Mouse (Mus musculus): ENCODE data around the gene Grin2c. TPM values are rescaled to one million over a fixed set of nuclear protein-coding genes. Genes with fewer than 3 reads are reported as not detected.

The Grin2c gene
- total and polyA plus RNA-seq, 3 experiments: not detected

DNA sequence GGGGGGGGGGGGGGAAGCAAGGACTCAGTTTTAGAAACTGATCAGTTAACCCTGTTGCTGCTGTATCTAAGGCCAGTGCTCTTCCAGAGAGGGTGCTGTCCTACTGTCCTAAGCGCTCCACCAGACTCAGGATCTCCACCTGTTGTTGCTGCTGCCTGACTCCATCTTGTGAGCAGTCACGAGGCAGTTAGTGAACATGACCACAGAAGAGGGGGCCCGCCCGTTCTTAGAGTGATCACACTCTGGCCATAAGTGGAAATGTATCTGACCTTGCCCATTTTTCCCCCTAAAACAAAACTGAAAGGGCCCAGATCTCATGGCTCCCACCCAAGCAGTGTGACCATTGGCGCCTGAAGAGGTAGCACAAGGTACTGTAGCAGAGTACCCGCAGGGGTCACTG lies 19.1 kb downstream of the Grin2c start:
- Histone ChIP-seq H3K4me1 (ENCODE audit: control insufficient read depth in 1 of 2, insufficient read depth in 2 of 2, low read length in 2 of 2) (no peaks in the 10 kb centered on the region), H3K9ac (ENCODE audit: control insufficient read depth, low read depth, low read length, poor library complexity, severe bottlenecking) (no peak overlapping the region), H3K4me3 (ENCODE audit: control insufficient read depth in 1 of 2, insufficient read depth in 1 of 2, low read depth in 2 of 2, low read length in 2 of 2) (no peak overlapping the region), H3K79me2 (ENCODE audit: control insufficient read depth, insufficient read depth, low read length, poor library complexity) (no peaks in the 10 kb centered on the region), H3K36me3 (ENCODE audit: control insufficient read depth in 1 of 2, insufficient read depth in 2 of 2, low read length in 2 of 2) (no peaks in the 10 kb centered on the region), H3K27me3 (ENCODE audit: control insufficient read depth in 1 of 2, insufficient read depth in 2 of 2, low read length in 2 of 2) (no peaks in the 10 kb centered on the region), H3K9me3 (replicated peaks; ENCODE audit: insufficient read depth, low read length) (no peaks in the 10 kb centered on the region), H3K27ac (ENCODE audit: control insufficient read depth, low read depth, low read length) (no peak overlapping the region)
- DNase-seq (ENCODE audit: low read depth, low spot score): no peak
- no peak for TF ChIP-seq ZNF384 (IDR thresholded peaks at IDR 0.05; ENCODE audit: low read depth, low read length)
- no peak for TF ChIP-seq BHLHE40 (IDR thresholded peaks at IDR 0.05; ENCODE audit: borderline replicate concordance, low read depth, low read length)
- TF ChIP-seq TAL1 (IDR thresholded peaks at IDR 0.05; ENCODE audit: low read length): no peak
- TF ChIP-seq TCF12 (IDR thresholded peaks at IDR 0.05; ENCODE audit: low read depth, low read length): no peak
- no peak for TF ChIP-seq MXI1 (IDR thresholded peaks at IDR 0.05; ENCODE audit: low read depth, low read length)
- TF ChIP-seq POLR2AphosphoS2 (IDR thresholded peaks at IDR 0.05; ENCODE audit: low read length): no peak
- no peak for TF ChIP-seq HCFC1 (IDR thresholded peaks at IDR 0.05; ENCODE audit: low read depth, low read length)
- no peak for TF ChIP-seq JUND (IDR thresholded peaks at IDR 0.05; ENCODE audit: low read depth, low read length)
- no peak for TF ChIP-seq KAT2A (conservative IDR thresholded peaks at IDR 0.05; ENCODE audit: low read depth, low read length)
- no peak for TF ChIP-seq POLR2AphosphoS5 (IDR thresholded peaks at IDR 0.05; ENCODE audit: borderline replicate concordance, low read depth, low read length)
- TF ChIP-seq ZC3H11A (IDR thresholded peaks at IDR 0.05; ENCODE audit: low read depth, low read length): no peak
- TF ChIP-seq GATA1 (IDR thresholded peaks at IDR 0.05; ENCODE audit: low read depth, low read length): no peak
- no peak for TF ChIP-seq CTCF (IDR thresholded peaks at IDR 0.05 in 2 of 3, conservative IDR thresholded peaks at IDR 0.05 in 1 of 3; ENCODE audit: control insufficient read depth in 1 of 3, insufficient read depth in 1 of 3, low read depth in 2 of 3, low read length in 3 of 3, poor library complexity in 1 of 3, severe bottlenecking in 1 of 3)
- no peak for TF ChIP-seq MYC (IDR thresholded peaks at IDR 0.05; ENCODE audit: low read depth, low read length)

DNA sequence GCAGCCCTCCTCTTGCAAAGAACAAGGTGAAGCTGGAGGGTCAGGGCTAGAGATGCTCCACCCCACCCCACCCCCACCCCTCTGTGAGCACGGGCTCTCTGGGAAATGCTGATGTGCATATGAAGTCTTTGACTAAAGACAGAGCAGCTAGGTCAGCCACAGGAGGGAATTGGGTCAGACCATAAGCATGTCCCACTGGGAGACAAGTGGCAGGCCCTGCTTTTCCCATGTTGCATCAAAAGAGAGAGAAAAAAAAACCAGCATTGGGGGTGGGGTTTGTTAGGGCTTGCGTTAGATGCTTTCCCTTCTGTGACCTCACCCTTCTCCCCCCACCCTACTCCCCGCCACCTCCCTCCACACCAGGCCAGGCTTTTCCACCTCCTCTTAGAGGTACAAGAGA lies 19.8 kb downstream of the Grin2c start:
- Histone ChIP-seq H3K36me3 (ENCODE audit: control insufficient read depth in 1 of 2, insufficient read depth in 2 of 2, low read length in 2 of 2) (no peaks in the 10 kb centered on the region), H3K27ac (ENCODE audit: control insufficient read depth, low read depth, low read length) (0 out of 2 replicates have a peak overlapping the region, but pooled peaks have one; percentile 17), H3K4me3 (ENCODE audit: control insufficient read depth in 1 of 2, insufficient read depth in 1 of 2, low read depth in 2 of 2, low read length in 2 of 2) (no peak overlapping the region), H3K9me3 (replicated peaks; ENCODE audit: insufficient read depth, low read length) (no peaks in the 10 kb centered on the region), H3K4me1 (ENCODE audit: control insufficient read depth in 1 of 2, insufficient read depth in 2 of 2, low read length in 2 of 2) (no peaks in the 10 kb centered on the region), H3K27me3 (ENCODE audit: control insufficient read depth in 1 of 2, insufficient read depth in 2 of 2, low read length in 2 of 2) (no peaks in the 10 kb centered on the region), H3K9ac (ENCODE audit: control insufficient read depth, low read depth, low read length, poor library complexity, severe bottlenecking) (no peak overlapping the region), H3K79me2 (ENCODE audit: control insufficient read depth, insufficient read depth, low read length, poor library complexity) (no peaks in the 10 kb centered on the region)
- TF ChIP-seq RAD21 (IDR thresholded peaks at IDR 0.05; ENCODE audit: low read depth, low read length): no peak
- TF ChIP-seq POLR2AphosphoS2 (IDR thresholded peaks at IDR 0.05; ENCODE audit: low read length): 0 out of 2 replicates have a peak, but pooled peaks have one; percentile 17
- no peak for DNase-seq (ENCODE audit: low read depth, low spot score)

DNA sequence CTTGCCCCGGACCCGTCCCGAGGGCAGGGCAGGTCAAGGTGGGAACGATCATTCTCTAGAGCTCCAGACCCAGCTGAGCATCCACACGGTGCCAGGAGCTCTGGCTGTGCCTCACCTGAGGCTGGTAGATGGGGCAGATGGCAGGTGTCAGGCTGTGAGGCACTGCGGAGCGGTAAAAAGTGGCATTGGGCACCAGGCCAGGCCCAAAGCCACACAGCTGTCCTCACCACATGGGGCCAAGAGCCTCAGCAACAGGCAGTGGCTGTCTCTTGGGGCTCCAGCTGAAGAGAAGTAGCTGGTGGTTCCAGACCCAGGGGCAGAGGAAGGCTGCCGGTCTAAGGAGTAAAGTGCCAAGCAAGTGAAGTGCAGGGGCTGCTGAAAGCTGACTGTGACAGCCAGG lies 20.7 kb downstream of the Grin2c start:
- no peak overlapping the region for H3K9ac ChIP-seq (ENCODE audit: control insufficient read depth, low read depth, low read length, poor library complexity, severe bottlenecking)
- no peaks in the 10 kb centered on the region for H3K79me2 ChIP-seq (ENCODE audit: control insufficient read depth, insufficient read depth, low read length, poor library complexity)
- H3K9me3 ChIP-seq (replicated peaks; ENCODE audit: insufficient read depth, low read length): no peaks in the 10 kb centered on the region
- no peaks in the 10 kb centered on the region for H3K27me3 ChIP-seq (ENCODE audit: control insufficient read depth in 1 of 2, insufficient read depth in 2 of 2, low read length in 2 of 2)
- H3K36me3 ChIP-seq (ENCODE audit: control insufficient read depth in 1 of 2, insufficient read depth in 2 of 2, low read length in 2 of 2): no peaks in the 10 kb centered on the region; a peak in 1 of 4 replicates
- no peak overlapping the region for H3K27ac ChIP-seq (ENCODE audit: control insufficient read depth, low read depth, low read length)
- TF ChIP-seq E2F4 (IDR thresholded peaks at IDR 0.05; ENCODE audit: borderline replicate concordance, low read depth, low read length): no peak
- TF ChIP-seq ZC3H11A (IDR thresholded peaks at IDR 0.05; ENCODE audit: low read depth, low read length): no peak
- TF ChIP-seq MXI1 (IDR thresholded peaks at IDR 0.05; ENCODE audit: low read depth, low read length): no peak
- TF ChIP-seq POLR2AphosphoS5 (IDR thresholded peaks at IDR 0.05; ENCODE audit: borderline replicate concordance, low read depth, low read length): no peak
- no peak for TF ChIP-seq NRF1 (IDR thresholded peaks at IDR 0.05; ENCODE audit: insufficient read depth, low read depth, low read length, poor library complexity, severe bottlenecking)
- no peak for TF ChIP-seq MYB (IDR thresholded peaks at IDR 0.05; ENCODE audit: low read depth, low read length)
- TF ChIP-seq ZMIZ1 (IDR thresholded peaks at IDR 0.05; ENCODE audit: low read depth, low read length): no peak
- TF ChIP-seq ELF1 (IDR thresholded peaks at IDR 0.05; ENCODE audit: low read depth, low read length): no peak
- no peak for TF ChIP-seq POLR2A (IDR thresholded peaks at IDR 0.05; ENCODE audit: control insufficient read depth in 1 of 2, insufficient read depth in 1 of 2, low read depth in 1 of 2, low read length in 2 of 2, poor library complexity in 1 of 2)
- no peak overlapping the region for H3K4me3 ChIP-seq (ENCODE audit: control insufficient read depth in 1 of 2, insufficient read depth in 1 of 2, low read depth in 2 of 2, low read length in 2 of 2)
- H3K4me1 ChIP-seq (ENCODE audit: control insufficient read depth in 1 of 2, insufficient read depth in 2 of 2, low read length in 2 of 2): no peaks in the 10 kb centered on the region
- no peak for DNase-seq (ENCODE audit: low read depth, low spot score)

Measured in MEL (cell line).